Mouse (Mus musculus): ENCODE data around the gene Ifnar2. TPM values are rescaled to one million over a fixed set of nuclear protein-coding genes. Genes with fewer than 3 reads are reported as not detected.
A peak's percentile ranks its signal among the peaks of the same experiment; 100 is the strongest.

Ifnar2 gene
- total and polyA plus RNA-seq, 2 experiments, result 69.1 to 144 TPM

DNA sequence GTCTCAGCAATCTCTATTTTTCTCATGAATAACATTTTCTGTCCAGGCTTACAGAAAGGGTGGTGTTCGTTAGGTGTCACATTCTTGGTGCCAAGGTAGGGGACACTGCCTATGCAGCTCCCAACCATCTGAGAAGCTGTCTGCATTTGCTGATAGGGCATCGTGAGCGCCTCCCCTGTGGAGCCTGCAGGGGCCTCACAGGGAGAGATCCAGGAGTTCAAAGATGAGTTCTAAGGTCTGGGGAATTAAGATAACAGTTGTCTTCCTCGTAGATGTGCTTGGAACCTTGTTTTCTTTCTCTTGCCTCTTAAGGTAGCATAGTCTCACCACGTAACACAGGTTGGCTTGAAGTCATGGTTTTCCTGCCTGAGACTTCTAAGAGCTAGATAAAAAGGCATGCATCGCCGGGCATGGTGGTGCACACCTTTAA is 69.2 kb downstream of the Ifnar2 start:
- H3K4me1 ChIP-seq (ENCODE audit: control insufficient read depth, insufficient read depth, low read length), result peaks cover 6% of the 10 kb centered on the region
- H3K27me3 ChIP-seq (ENCODE audit: control insufficient read depth, insufficient read depth, low read length), result no peaks in the 10 kb centered on the region
- peak overlapping the region; percentile 27; the same call in 1 of the 2 replicates for H3K9ac ChIP-seq (ENCODE audit: low read depth, low read length)
- H3K79me2 ChIP-seq (ENCODE audit: control insufficient read depth, insufficient read depth, low read length), result no peaks in the 10 kb centered on the region
- TF ChIP-seq CTCF (IDR thresholded peaks at IDR 0.05; ENCODE audit: low read depth, low read length) (no peak), POLR2A (IDR thresholded peaks at IDR 0.05; ENCODE audit: extremely low read depth, insufficient read depth, low read length) (no peak)
- no peak for DNase-seq (ENCODE audit: extremely low read depth, low read depth, low spot score)
- no peaks in the 10 kb centered on the region for H3K36me3 ChIP-seq (ENCODE audit: control insufficient read depth, insufficient read depth, low read length)
- WGBS, result 64% methylated on average over 7 of the region's 7 CpGs
- H3K27ac ChIP-seq (replicated peaks; ENCODE audit: insufficient read depth, low read depth, low read length), result peak overlapping the region; percentile 37
- H3K4me3 ChIP-seq (ENCODE audit: insufficient read depth, low read depth, low read length), result no peak overlapping the region

DNA sequence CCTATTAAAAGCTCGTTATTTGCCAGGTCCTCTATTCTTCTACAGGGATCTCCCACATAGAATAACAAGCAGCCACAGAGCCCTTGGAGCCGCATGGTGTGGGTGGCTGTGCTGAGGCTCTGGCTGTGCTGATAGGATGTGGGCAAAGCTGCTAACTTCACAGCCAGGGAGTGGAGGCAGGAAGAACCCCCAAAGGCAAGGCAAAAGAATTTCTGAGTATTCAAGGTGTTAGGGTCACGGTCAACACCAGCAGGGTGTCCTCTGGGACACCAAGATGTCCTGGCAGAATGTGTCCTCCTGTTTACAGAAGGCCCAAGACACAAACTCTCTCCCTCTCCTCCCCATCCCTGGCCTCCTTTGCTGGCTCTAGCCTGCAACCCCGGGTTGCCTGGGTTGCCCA is 69.9 kb downstream of the Ifnar2 start:
- H3K36me3 ChIP-seq (ENCODE audit: control insufficient read depth, insufficient read depth, low read length), result no peaks in the 10 kb centered on the region
- no peaks in the 10 kb centered on the region for H3K27me3 ChIP-seq (ENCODE audit: control insufficient read depth, insufficient read depth, low read length)
- H3K79me2 ChIP-seq (ENCODE audit: control insufficient read depth, insufficient read depth, low read length), result no peaks in the 10 kb centered on the region
- no peak for DNase-seq (ENCODE audit: extremely low read depth, low read depth, low spot score)
- no peak overlapping the region for H3K9ac ChIP-seq (ENCODE audit: low read depth, low read length)
- no peak overlapping the region for H3K27ac ChIP-seq (replicated peaks; ENCODE audit: insufficient read depth, low read depth, low read length)
- peaks cover 12% of the 10 kb centered on the region for H3K4me1 ChIP-seq (ENCODE audit: control insufficient read depth, insufficient read depth, low read length)
- no peak overlapping the region for H3K4me3 ChIP-seq (ENCODE audit: insufficient read depth, low read depth, low read length)
- 77% methylated on average over 4 of the region's 4 CpGs for WGBS
- TF ChIP-seq POLR2A (IDR thresholded peaks at IDR 0.05; ENCODE audit: extremely low read depth, insufficient read depth, low read length) (no peak), CTCF (IDR thresholded peaks at IDR 0.05; ENCODE audit: low read depth, low read length) (no peak)

DNA sequence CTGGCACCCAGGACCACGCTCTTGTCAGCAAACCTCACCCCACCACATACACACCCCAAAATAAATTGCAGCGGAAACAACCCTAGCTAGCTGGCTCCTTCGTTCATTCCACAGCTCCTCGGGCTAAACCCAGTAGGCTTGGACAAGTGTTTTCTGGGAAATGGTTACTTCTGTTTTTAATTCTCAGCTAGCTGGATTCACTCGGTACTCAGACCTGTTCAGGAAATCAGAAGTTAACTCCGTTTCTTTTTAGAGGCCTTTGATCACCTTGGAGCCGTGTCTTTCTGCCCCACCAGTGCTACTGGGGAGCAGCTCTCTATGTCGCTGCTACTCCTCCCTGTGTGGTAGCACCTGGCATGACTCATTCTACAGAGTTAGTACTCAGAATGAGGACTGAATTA is 70.6 kb downstream of the Ifnar2 start:
- DNase-seq (ENCODE audit: extremely low read depth, low read depth, low spot score), result no peak
- H3K27me3 ChIP-seq (ENCODE audit: control insufficient read depth, insufficient read depth, low read length), result no peaks in the 10 kb centered on the region
- H3K4me1 ChIP-seq (ENCODE audit: control insufficient read depth, insufficient read depth, low read length), result peaks cover 15% of the 10 kb centered on the region
- WGBS, result 91% methylated on average over 8 of the region's 8 CpGs
- no peaks in the 10 kb centered on the region for H3K79me2 ChIP-seq (ENCODE audit: control insufficient read depth, insufficient read depth, low read length)
- H3K9ac ChIP-seq (ENCODE audit: low read depth, low read length), result no peak overlapping the region
- no peak for TF ChIP-seq CTCF (IDR thresholded peaks at IDR 0.05; ENCODE audit: low read depth, low read length)
- no peak for TF ChIP-seq POLR2A (IDR thresholded peaks at IDR 0.05; ENCODE audit: extremely low read depth, insufficient read depth, low read length)
- H3K27ac ChIP-seq (replicated peaks; ENCODE audit: insufficient read depth, low read depth, low read length), result no peak overlapping the region
- no peak overlapping the region for H3K4me3 ChIP-seq (ENCODE audit: insufficient read depth, low read depth, low read length)
- H3K36me3 ChIP-seq (ENCODE audit: control insufficient read depth, insufficient read depth, low read length), result no peaks in the 10 kb centered on the region

GRCm38 (mm10) chr16:91444847-91445246 is 72.3 kb downstream of the Ifnar2 start:
- 84% methylated on average over 4 of the region's 4 CpGs for WGBS
- no peak for DNase-seq (ENCODE audit: extremely low read depth, low read depth, low spot score)
- Histone ChIP-seq H3K36me3 (ENCODE audit: control insufficient read depth, insufficient read depth, low read length) (no peaks in the 10 kb centered on the region), H3K4me1 (ENCODE audit: control insufficient read depth, insufficient read depth, low read length) (peaks cover 15% of the 10 kb centered on the region), H3K79me2 (ENCODE audit: control insufficient read depth, insufficient read depth, low read length) (no peaks in the 10 kb centered on the region), H3K27ac (replicated peaks; ENCODE audit: insufficient read depth, low read depth, low read length) (no peak overlapping the region), H3K4me3 (ENCODE audit: insufficient read depth, low read depth, low read length) (no peak overlapping the region), H3K9ac (ENCODE audit: low read depth, low read length) (no peak overlapping the region), H3K27me3 (ENCODE audit: control insufficient read depth, insufficient read depth, low read length) (no peaks in the 10 kb centered on the region)
- TF ChIP-seq CTCF (IDR thresholded peaks at IDR 0.05; ENCODE audit: low read depth, low read length) (no peak), POLR2A (IDR thresholded peaks at IDR 0.05; ENCODE audit: extremely low read depth, insufficient read depth, low read length) (no peak)

- no peak overlapping the region for H3K27ac ChIP-seq (replicated peaks; ENCODE audit: insufficient read depth, low read depth, low read length)
Measured at GRCm38 (mm10) chr16:91445566-91445965, 73.0 kb downstream of the Ifnar2 start.

DNA sequence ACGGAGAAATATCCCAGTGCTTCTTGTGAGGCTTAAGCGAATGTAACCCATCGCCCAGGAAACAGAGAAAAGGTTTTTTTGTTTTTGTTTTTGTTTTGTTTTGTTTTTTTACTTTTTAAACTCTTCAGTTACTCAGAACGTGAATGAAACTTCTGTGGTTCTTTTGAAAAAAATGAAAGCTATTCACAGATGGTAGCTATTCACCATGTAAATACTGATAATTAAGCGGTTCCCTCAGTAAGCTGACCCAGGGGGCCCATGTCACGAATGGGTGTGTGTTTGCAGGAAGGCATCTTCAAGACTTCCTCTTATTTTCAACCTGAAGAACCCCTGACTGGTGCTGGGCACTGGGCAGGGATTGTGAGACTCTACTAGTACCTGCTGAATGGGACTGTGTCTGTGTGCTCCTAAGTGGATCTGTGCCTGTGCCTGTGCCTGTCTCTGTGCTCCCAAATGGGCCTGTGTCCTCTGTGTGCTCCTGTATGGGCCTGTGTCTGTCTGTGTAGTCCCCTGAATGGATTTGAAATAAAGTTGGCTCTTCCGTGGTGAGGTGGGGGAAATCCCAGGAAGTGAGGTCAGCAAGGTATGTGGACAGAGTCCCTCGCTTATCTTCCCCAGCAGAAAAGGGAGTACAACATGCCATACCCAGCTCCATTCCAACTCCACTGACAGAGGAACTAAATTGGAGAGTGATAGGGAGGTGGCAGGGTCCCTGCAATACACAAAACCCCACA is 74.4 kb downstream of the Ifnar2 start:
- H3K4me1 ChIP-seq (ENCODE audit: control insufficient read depth, insufficient read depth, low read length), result peaks cover 17% of the 10 kb centered on the region
- no peak overlapping the region; the same call in 1 of the 2 replicates for H3K9ac ChIP-seq (ENCODE audit: low read depth, low read length)
- 69% methylated on average over 8 of the region's 8 CpGs for WGBS
- peak overlapping the region; percentile 45 for H3K27ac ChIP-seq (replicated peaks; ENCODE audit: insufficient read depth, low read depth, low read length)
- H3K27me3 ChIP-seq (ENCODE audit: control insufficient read depth, insufficient read depth, low read length), result no peaks in the 10 kb centered on the region
- no peak overlapping the region for H3K4me3 ChIP-seq (ENCODE audit: insufficient read depth, low read depth, low read length)
- TF ChIP-seq POLR2A (IDR thresholded peaks at IDR 0.05; ENCODE audit: extremely low read depth, insufficient read depth, low read length) (no peak), CTCF (IDR thresholded peaks at IDR 0.05; ENCODE audit: low read depth, low read length) (no peak)
- no peaks in the 10 kb centered on the region for H3K79me2 ChIP-seq (ENCODE audit: control insufficient read depth, insufficient read depth, low read length)
- no peaks in the 10 kb centered on the region for H3K36me3 ChIP-seq (ENCODE audit: control insufficient read depth, insufficient read depth, low read length)
- DNase-seq (ENCODE audit: extremely low read depth, low read depth, low spot score), result no peak

More at GRCm38 (mm10) chr16:91445566-91445965, 73.0 kb downstream of the Ifnar2 start:
- Histone ChIP-seq H3K9ac (ENCODE audit: low read depth, low read length) (no peak overlapping the region), H3K4me1 (ENCODE audit: control insufficient read depth, insufficient read depth, low read length) (peaks cover 18% of the 10 kb centered on the region), H3K4me3 (ENCODE audit: insufficient read depth, low read depth, low read length) (no peak overlapping the region), H3K79me2 (ENCODE audit: control insufficient read depth, insufficient read depth, low read length) (no peaks in the 10 kb centered on the region), H3K36me3 (ENCODE audit: control insufficient read depth, insufficient read depth, low read length) (no peaks in the 10 kb centered on the region), H3K27me3 (ENCODE audit: control insufficient read depth, insufficient read depth, low read length) (no peaks in the 10 kb centered on the region)
- 90% methylated on average over 5 of the region's 5 CpGs for WGBS
- no peak for TF ChIP-seq CTCF (IDR thresholded peaks at IDR 0.05; ENCODE audit: low read depth, low read length)
- no peak for TF ChIP-seq POLR2A (IDR thresholded peaks at IDR 0.05; ENCODE audit: extremely low read depth, insufficient read depth, low read length)
- no peak for DNase-seq (ENCODE audit: extremely low read depth, low read depth, low spot score)

Data from liver, adult 2 months (tissue).